Mouse (Mus musculus): ENCODE measurements around the gene Ldlrap1. TPM values are rescaled to one million over a fixed set of nuclear protein-coding genes. Genes with fewer than 3 reads are reported as not detected.

The Ldlrap1 gene
- polyA plus RNA-seq, 1 experiment: 11.2 TPM

GRCm38 (mm10) chr4:134700911-134701310 is 66.9 kb downstream of the Ldlrap1 start:
- peaks cover 13% of the 10 kb centered on the region for H3K4me1 ChIP-seq (ENCODE audit: control insufficient read depth, insufficient read depth, insufficient read length, low read length)
- H3K36me3 ChIP-seq (ENCODE audit: control insufficient read depth, insufficient read depth, low read length): no peaks in the 10 kb centered on the region
- peaks cover 32% of the 10 kb centered on the region for H3K27me3 ChIP-seq (ENCODE audit: control insufficient read depth, insufficient read depth, low read length)
- no peak overlapping the region for H3K27ac ChIP-seq (ENCODE audit: insufficient read depth, low read depth, low read length)
- TF ChIP-seq CTCF (IDR thresholded peaks at IDR 0.05; ENCODE audit: extremely low read depth, insufficient read length, insufficient replicate concordance, low read depth, low read length) (no peak), POLR2A (IDR thresholded peaks at IDR 0.05; ENCODE audit: low read depth, low read length) (no peak)
- WGBS: 79% methylated on average over 2 of the region's 2 CpGs
- H3K4me3 ChIP-seq (ENCODE audit: low read depth, low read length): no peak overlapping the region

- H3K27me3 ChIP-seq (ENCODE audit: control insufficient read depth, insufficient read depth, low read length): no peaks in the 10 kb centered on the region
- WGBS: 65% methylated on average over 9 of the region's 9 CpGs
Observed at GRCm38 (mm10) chr4:134693202-134693940, 74.5 kb downstream of the Ldlrap1 start.

GRCm38 (mm10) chr4:134692388-134692787 is 75.4 kb downstream of the Ldlrap1 start:
- Histone ChIP-seq H3K36me3 (ENCODE audit: control insufficient read depth, insufficient read depth, low read length) (no peaks in the 10 kb centered on the region), H3K4me1 (ENCODE audit: control insufficient read depth, insufficient read depth, insufficient read length, low read length) (no peaks in the 10 kb centered on the region), H3K27ac (ENCODE audit: insufficient read depth, low read depth, low read length) (no peak overlapping the region), H3K4me3 (ENCODE audit: low read depth, low read length) (no peak overlapping the region), H3K27me3 (ENCODE audit: control insufficient read depth, insufficient read depth, low read length) (no peaks in the 10 kb centered on the region)
- 96% methylated on average over 1 of the region's 1 CpGs for WGBS
- TF ChIP-seq POLR2A (IDR thresholded peaks at IDR 0.05; ENCODE audit: low read depth, low read length): no peak
- TF ChIP-seq CTCF (IDR thresholded peaks at IDR 0.05; ENCODE audit: extremely low read depth, insufficient read length, insufficient replicate concordance, low read depth, low read length): no peak

More at GRCm38 (mm10) chr4:134693202-134693940, 74.5 kb downstream of the Ldlrap1 start:
- Histone ChIP-seq H3K27ac (ENCODE audit: insufficient read depth, low read depth, low read length) (no peak overlapping the region), H3K36me3 (ENCODE audit: control insufficient read depth, insufficient read depth, low read length) (no peaks in the 10 kb centered on the region), H3K4me3 (ENCODE audit: low read depth, low read length) (no peak overlapping the region), H3K4me1 (ENCODE audit: control insufficient read depth, insufficient read depth, insufficient read length, low read length) (no peaks in the 10 kb centered on the region)
- TF ChIP-seq CTCF (IDR thresholded peaks at IDR 0.05; ENCODE audit: extremely low read depth, insufficient read length, insufficient replicate concordance, low read depth, low read length): no peak
- no peak for TF ChIP-seq POLR2A (IDR thresholded peaks at IDR 0.05; ENCODE audit: low read depth, low read length)

Other genes with a start within 250 kb of the Ldlrap1 start
- gene Mtfr1l, start 232.6 kb downstream of the Ldlrap1 start, polyA plus RNA-seq (2012; rRNA removed): 39.4 and 55.7 TPM in 2 replicates
- 4.5 and 4.8 TPM in 2 replicates for gene Selenon, start 215.9 kb downstream of the Ldlrap1 start, polyA plus RNA-seq (2012; rRNA removed)
- gene Man1c1, start 63.7 kb downstream of the Ldlrap1 start, polyA plus RNA-seq (2012; rRNA removed): 2.8 and 3.7 TPM in 2 replicates
- 6.7 and 8.1 TPM in 2 replicates for gene Maco1, start 85.3 kb upstream of the Ldlrap1 start, polyA plus RNA-seq (2012; rRNA removed)
- not detected in 2 replicates for gene Rhd, start 96.5 kb upstream of the Ldlrap1 start, polyA plus RNA-seq (2012; rRNA removed)
- gene Tmem50a, start 147.0 kb upstream of the Ldlrap1 start, polyA plus RNA-seq (2012; rRNA removed): 29.8 and 54.4 TPM in 2 replicates
- 758 and 1,409 TPM in 2 replicates for gene Rsrp1, start 155.6 kb upstream of the Ldlrap1 start, polyA plus RNA-seq (2012; rRNA removed)
- gene Syf2, start 162.9 kb upstream of the Ldlrap1 start, polyA plus RNA-seq (2012; rRNA removed): 2.4 and 9.2 TPM in 2 replicates